Mouse (Mus musculus) liver, adult 2 months (tissue): Measurements from ENCODE around the gene Sdhb.

ENCODE experiments used
- CTCF ChIP-seq: fragments of 200-500 bp; IDR thresholded peaks from 2 replicates; pipeline ENCODE4 v1.5.1; 2011; ENCODE audit warnings: low read depth, low read length, control low read depth
- POLR2A ChIP-seq: fragments of 200-500 bp; IDR thresholded peaks from 2 replicates; pipeline ENCODE4 v1.6.1; 2011; ENCODE audit warnings: low read length, control low read depth; ENCODE audit not compliant: insufficient read depth; ENCODE audit errors: extremely low read depth

DNA sequence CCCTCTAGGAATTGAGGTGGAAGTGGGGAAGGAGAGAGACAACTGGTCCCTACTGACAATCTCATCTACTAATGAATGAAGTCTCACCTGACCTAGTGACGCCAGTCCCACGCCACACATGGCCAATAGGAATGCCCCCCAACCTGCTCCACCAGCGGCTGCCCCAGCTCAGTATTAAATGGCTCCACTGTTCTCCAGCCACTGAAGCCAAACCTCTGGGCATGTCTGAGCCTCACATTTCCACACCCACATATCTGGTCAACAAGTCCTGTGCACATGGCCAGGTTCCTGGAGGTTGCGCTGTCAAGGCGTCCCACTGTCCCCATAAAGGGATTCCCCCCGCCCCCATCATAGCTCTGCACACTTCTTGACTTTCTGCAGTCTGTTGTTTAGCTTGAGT lies 23.5 kb downstream of the Sdhb start:
- TF ChIP-seq POLR2A (no peak), CTCF (no peak)
